Mouse (Mus musculus) liver, embryonic 14.5 days (tissue): ENCODE data around the gene Ttf2. TPM values are rescaled to one million over a fixed set of nuclear protein-coding genes. Genes with fewer than 3 reads are reported as not detected.
A peak's percentile ranks its signal among the peaks of the same experiment; 100 is the strongest.

Source experiments
- ATAC-seq: fragments of 200-750 bp; cut with Nextera tagmentation; 2 replicates; pipeline ENCODE4 v1.8.0; 2017; ENCODE audit warnings: moderate number of reproducible peaks, mild to moderate bottlenecking, moderate library complexity; ENCODE audit not compliant: insufficient read depth
- DNase-seq, 3 experiments: peaks; one replicate each; pipeline ENCODE4 v3.0.0-alpha.2; 2012 to 2013; ENCODE audit warnings: low read depth in 3 of 3, low spot score in 3 of 3
- H3K27ac ChIP-seq: fragments of 300-500 bp; sonication (generic); 2 replicates; pipeline ENCODE4 v1.5.1; 2014; ENCODE audit warnings: moderate library complexity, mild to moderate bottlenecking, control low read depth, inconsistent platforms
- H3K27me3 ChIP-seq: fragments of 300-500 bp; sonication (generic); 2 replicates; pipeline ENCODE4 v1.6.1; 2014; ENCODE audit warnings: mild to moderate bottlenecking, low read length, moderate library complexity; ENCODE audit not compliant: control insufficient read depth, insufficient read depth
- H3K36me3 ChIP-seq: fragments of 300-500 bp; sonication (generic); replicated peaks from 2 replicates; pipeline ENCODE4 v1.6.1; 2014; ENCODE audit warnings: low read depth; ENCODE audit not compliant: control insufficient read depth, insufficient read depth
- H3K4me1 ChIP-seq, 2 experiments: fragments of 200-500 bp in 1 of 2; fragments of 300-500 bp in 1 of 2; sonication (generic) in 1 of 2; replicated peaks; 2 replicates each; pipeline ENCODE4 v1.6.1; 2012 to 2014; ENCODE audit warnings: antibody characterized with exemption in 1 of 2, inconsistent platforms in 1 of 2, low read length in 1 of 2; ENCODE audit not compliant: control insufficient read depth in 2 of 2, insufficient read depth in 2 of 2
- H3K4me2 ChIP-seq: fragments of 300-500 bp; sonication (generic); 2 replicates; pipeline ENCODE4 v1.6.1; 2014; ENCODE audit warnings: low read depth, mild to moderate bottlenecking, control low read depth, moderate library complexity
- H3K4me3 ChIP-seq, 2 experiments: fragments of 200-500 bp in 1 of 2; fragments of 300-500 bp in 1 of 2; sonication (generic) in 1 of 2; 2 replicates each; pipeline ENCODE4 v1.5.1; 2012 to 2014; ENCODE audit warnings: low read depth in 2 of 2, low read length in 2 of 2, mild to moderate bottlenecking in 2 of 2, control low read depth in 1 of 2, inconsistent platforms in 1 of 2, moderate library complexity in 1 of 2; ENCODE audit not compliant: insufficient read depth in 1 of 2
- H3K9ac ChIP-seq: fragments of 300-500 bp; sonication (generic); replicated peaks from 2 replicates; pipeline ENCODE4 v1.6.1; 2014; ENCODE audit warnings: mild to moderate bottlenecking, control low read depth, moderate library complexity
- H3K9me3 ChIP-seq: fragments of 300-500 bp; sonication (generic); 2 replicates; pipeline ENCODE4 v1.6.1; 2016; ENCODE audit warnings: low read length, mixed read lengths; ENCODE audit not compliant: control insufficient read depth
- CTCF ChIP-seq: IDR thresholded peaks from 2 replicates; pipeline ENCODE4 v1.5.1; 2016; ENCODE audit warnings: antibody characterized with exemption, low read depth, control low read depth
- EP300 ChIP-seq: IDR thresholded peaks from 2 replicates; pipeline ENCODE4 v1.6.1; 2016; ENCODE audit warnings: antibody characterized with exemption, low read depth
- WGBS: fragments of 180-500 bp; shearing (Covaris S2); extraction: QIAGEN DNeasy Blood & Tissue Kit; methylation state at CpG from one replicate; pipeline ENCODE4 v1.1.7; 2014; ENCODE audit not compliant: insufficient replicate concordance; 5-methylcytosine and 5-hydroxymethylcytosine counted together
- polyA plus RNA-seq, 2 experiments: library from polyadenylated mRNA; depleted of rRNA in 1 of 2; stranded (reverse) in 1 of 2; unstranded in 1 of 2; fragments of >200 nt; fragmentation: Nextera tagmentation in 1 of 2; extraction: Ambion mirVana in 1 of 2; gene quantifications; 2 replicates each; pipeline versions ENCODE4 v1.2.1 to v1.2.3; 2012 to 2014

Ttf2 gene
- polyA plus RNA-seq (2012; rRNA removed) (4.3 and 6.8 TPM in 2 replicates), polyA plus RNA-seq (2014; fragmentation: Nextera tagmentation; extraction: Ambion mirVana) (6.8 and 7.0 TPM in 2 replicates)

DNA sequence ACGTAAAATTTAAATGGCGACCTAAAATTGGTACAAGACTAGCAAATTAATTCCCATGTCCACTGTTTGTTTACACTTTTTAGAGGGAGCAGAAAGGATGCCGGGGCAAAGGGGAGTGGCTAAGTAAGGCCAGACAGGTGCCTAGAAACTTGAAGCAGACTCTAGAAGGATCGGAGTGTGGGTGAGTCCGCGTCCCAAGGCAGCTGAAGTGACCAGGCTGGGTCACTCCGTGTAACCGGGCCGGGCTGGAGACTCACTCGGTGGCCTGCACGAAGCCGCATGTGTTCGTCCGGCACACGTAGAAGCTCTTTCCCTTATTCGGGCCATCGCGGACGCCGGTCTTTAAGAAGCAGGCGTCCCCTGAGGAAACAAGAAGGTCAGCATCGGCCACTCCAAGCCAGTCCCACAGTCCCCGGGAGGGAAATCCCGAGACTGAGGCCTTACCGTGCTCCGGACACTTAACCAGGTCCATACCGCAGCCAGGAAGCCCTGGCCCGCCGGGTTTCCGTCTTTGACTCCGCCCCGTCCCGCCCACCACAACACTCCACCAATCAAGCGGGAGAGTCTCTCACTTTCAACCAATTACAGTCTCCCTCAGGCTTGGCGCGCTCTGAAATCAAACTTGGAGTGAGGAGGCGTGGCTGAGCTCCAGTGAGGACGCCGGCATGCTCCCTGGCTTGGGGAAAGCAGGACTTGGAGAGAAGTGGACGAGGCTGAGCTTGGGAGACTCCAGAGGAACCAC lies at the start of gene Ttf2:
Gene Ttf2, minus strand, starts transcription at position 488 of the 742 bp plus-strand sequence.
- Histone ChIP-seq H3K4me1 (peaks cover 0 to 6% of the 10 kb centered on the region in 2 experiments; a peak in 3 of 4 replicates), H3K4me2 (peak within 1 kb of the TSS; percentile 75), H3K9ac (peak within 1 kb of the TSS; percentile 78), H3K27me3 (no peaks in the 10 kb centered on the region), H3K4me3 (peak within 1 kb of the TSS; percentile 74 to 88), H3K36me3 (peaks cover 3% of the 10 kb centered on the region), H3K9me3 (no peaks in the 10 kb centered on the region), H3K27ac (no peak within 1 kb of the TSS)
- DNase-seq (peak; percentile 86 to 89 (median 87)), ATAC-seq (peak; percentile 100)
- no peak for TF ChIP-seq EP300
- TF ChIP-seq CTCF: no peak
- whole genome bisulfite sequencing: under 1% methylated on average over 40 of the region's 40 CpGs

DNA sequence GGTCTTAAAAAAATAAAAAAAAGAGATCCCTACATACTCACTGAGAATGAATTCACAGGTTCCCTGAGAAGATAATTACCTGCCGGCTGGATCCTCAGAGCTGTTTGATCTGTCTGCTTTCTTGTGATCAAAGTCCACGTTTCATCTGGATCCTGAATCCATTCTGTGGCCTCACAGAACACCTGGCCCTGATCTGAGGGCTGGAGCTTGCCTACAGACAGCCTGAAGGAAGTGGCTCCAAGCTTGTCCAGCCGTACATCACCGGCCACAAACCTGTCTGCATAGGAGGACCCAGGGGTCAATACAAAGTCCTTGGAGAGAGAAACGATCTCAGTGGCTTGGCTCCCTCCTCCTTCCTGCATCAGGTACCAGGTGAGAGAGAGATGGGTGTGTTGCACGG lies 49.0 kb upstream of the Ttf2 start:
- Histone ChIP-seq H3K4me3 (no peak overlapping the region), H3K27ac (no peak overlapping the region), H3K4me2 (no peak overlapping the region), H3K36me3 (no peaks in the 10 kb centered on the region), H3K9me3 (no peaks in the 10 kb centered on the region), H3K27me3 (no peaks in the 10 kb centered on the region), H3K9ac (no peak overlapping the region), H3K4me1 (no peaks in the 10 kb centered on the region)
- ATAC-seq (no peak), DNase-seq (no peak)
- TF ChIP-seq EP300: no peak
- TF ChIP-seq CTCF: no peak
- WGBS: 64% methylated on average over 6 of the region's 6 CpGs

DNA sequence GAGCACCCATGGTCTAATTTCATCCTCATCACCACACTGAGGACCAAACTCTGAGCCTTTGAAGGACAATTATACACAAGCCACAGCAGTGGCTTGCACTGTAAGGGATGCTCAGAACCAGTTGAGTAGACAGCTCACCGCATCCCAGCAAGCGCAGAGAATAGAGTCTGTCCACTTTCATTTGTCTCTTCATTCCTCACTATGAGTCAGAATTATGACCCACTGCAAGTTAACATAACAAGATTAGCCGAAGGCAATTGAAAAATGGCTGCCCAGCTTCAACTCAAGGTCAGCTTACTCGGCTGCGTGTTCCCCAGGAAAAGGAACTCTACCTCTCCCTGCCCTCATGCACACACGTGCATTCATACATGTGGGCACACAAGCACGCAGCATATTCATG lies 46.6 kb upstream of the Ttf2 start:
- H3K27ac ChIP-seq: no peak overlapping the region
- TF ChIP-seq CTCF: no peak
- TF ChIP-seq EP300: no peak
- WGBS: 70% methylated on average over 7 of the region's 7 CpGs
- H3K9ac ChIP-seq: no peak overlapping the region
- H3K4me3 ChIP-seq: no peak overlapping the region
- no peak overlapping the region for H3K4me2 ChIP-seq
- DNase-seq: no peak
- no peaks in the 10 kb centered on the region for H3K27me3 ChIP-seq
- ATAC-seq: no peak
- no peaks in the 10 kb centered on the region for H3K9me3 ChIP-seq
- no peaks in the 10 kb centered on the region for H3K36me3 ChIP-seq
- no peaks in the 10 kb centered on the region for H3K4me1 ChIP-seq

DNA sequence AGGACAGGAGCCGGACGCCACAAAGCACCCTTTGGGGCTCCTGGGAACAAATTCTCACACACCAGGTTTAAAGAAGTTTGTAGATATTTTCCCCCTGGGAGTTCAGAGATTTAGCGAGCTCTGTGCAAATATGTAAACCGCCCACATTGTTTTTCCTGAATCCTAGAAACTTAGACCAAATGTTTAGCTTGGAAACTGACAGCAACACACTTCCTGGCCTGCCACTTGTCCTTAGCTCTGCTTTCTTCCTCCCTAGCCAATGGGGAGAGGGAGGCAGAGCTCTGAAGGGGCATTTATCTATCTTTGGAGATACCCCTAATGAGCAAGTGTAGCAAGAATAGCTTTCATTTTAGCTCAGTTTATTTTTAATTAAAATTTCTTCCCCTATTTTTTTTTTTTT lies 45.8 kb upstream of the Ttf2 start:
- DNase-seq: no peak
- whole genome bisulfite sequencing: 46% methylated on average over 4 of the region's 4 CpGs

DNA sequence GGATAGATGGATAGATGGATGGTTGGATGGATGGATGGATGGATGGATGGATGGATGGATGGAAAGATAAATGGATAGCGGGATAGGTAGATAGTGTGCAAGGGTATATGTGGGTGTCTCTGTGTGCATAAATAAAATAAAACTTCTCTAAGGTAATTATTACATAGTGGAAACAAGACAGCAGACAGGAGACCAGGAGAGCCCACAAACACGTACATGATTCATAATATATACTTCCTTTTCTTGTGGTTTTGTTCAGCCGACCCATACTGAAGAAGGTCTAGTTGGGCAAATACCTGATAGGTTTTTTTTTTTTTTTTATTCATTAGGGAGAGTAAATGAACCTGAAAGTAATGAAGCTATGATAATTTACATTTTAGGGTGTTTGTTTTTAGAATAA lies 44.1 kb upstream of the Ttf2 start:
- H3K4me2 ChIP-seq: no peak overlapping the region
- H3K27me3 ChIP-seq: no peaks in the 10 kb centered on the region
- no peaks in the 10 kb centered on the region for H3K36me3 ChIP-seq
- H3K9me3 ChIP-seq: no peaks in the 10 kb centered on the region
- TF ChIP-seq EP300 (no peak), CTCF (no peak)
- no peak for ATAC-seq
- no peak overlapping the region for H3K9ac ChIP-seq
- H3K27ac ChIP-seq: no peak overlapping the region
- DNase-seq: no peak
- no peaks in the 10 kb centered on the region; a peak in 1 of 4 replicates for H3K4me1 ChIP-seq
- WGBS: 31% methylated on average over 3 of the region's 3 CpGs
- H3K4me3 ChIP-seq: no peak overlapping the region

More for the DNA sequence above, 45.8 kb upstream of the Ttf2 start:
- no peak for ATAC-seq
- Histone ChIP-seq H3K36me3 (no peaks in the 10 kb centered on the region), H3K27ac (no peak overlapping the region), H3K4me1 (no peaks in the 10 kb centered on the region; a peak in 1 of 4 replicates), H3K9me3 (no peaks in the 10 kb centered on the region), H3K4me3 (no peak overlapping the region), H3K9ac (no peak overlapping the region), H3K27me3 (no peaks in the 10 kb centered on the region), H3K4me2 (no peak overlapping the region)
- TF ChIP-seq EP300 (no peak), CTCF (no peak)
